Mouse (Mus musculus) heart, adult 2 months (tissue): ENCODE results near the gene Aqp3.

Experiments
- CTCF ChIP-seq: fragments of 200-600 bp; IDR thresholded peaks from 2 replicates; pipeline ENCODE4 v1.8.1; 2022; ENCODE audit warnings: antibody characterized with exemption, mild to moderate bottlenecking, moderate library complexity
- POLR2A ChIP-seq: fragments of 200-500 bp; IDR thresholded peaks from 2 replicates; pipeline ENCODE4 v1.6.1; 2011; ENCODE audit warnings: mild to moderate bottlenecking, low read depth, low read length, control low read depth; ENCODE audit not compliant: insufficient read depth

DNA sequence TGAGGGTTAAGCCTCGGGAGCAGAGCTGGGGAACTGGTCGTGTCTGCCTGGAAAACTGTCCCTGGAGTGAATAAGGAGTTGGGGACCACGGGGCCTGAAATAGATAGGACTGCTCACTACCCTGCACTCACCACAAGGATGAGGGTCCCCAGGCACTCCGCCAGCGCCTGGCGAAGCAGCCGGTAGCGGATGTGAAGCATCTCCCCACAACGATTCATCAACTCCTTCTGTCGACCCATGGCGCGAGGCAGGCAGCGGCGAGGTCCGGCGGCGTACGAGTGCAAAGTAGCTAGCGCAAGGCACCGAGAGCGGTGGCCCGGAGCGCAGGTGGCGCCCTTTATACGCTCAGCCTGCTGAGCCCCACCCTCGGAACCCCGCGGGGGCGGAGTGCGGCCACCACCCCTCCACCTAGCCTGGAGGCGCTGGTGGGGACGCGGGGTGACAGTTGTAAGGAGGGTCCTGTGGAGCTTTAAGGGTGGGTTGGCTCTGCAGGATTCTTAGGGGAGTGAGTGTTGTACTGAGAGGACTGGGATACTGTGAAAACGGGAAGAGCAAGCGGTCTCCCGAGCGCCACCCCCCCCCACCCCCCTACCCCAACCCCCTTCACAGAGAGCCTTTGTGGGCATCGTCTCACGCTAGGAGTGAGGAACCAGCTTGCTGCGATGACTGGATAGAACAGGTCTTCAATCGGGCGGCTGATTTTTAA lies at the start of gene Aqp3:
- TF ChIP-seq CTCF, result no peak
- no peak for TF ChIP-seq POLR2A
